ENCODE assay signal across 8 mouse cellular contexts in the genomic region with DNA sequence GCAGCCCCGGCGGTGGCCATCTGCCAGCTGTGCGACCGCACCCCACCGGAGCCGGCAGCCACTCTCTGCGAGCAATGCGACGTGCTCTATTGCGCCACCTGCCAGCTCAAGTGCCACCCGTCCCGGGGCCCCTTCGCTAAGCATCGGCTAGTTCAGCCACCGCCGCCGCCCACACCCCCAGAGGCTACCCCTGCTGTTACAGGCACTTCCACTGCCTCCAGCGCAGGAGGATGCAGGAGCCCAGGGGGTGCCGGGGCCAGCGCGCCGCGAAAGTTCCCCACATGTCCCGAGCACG. TPM values are rescaled to one million over a fixed set of nuclear protein-coding genes. Genes with fewer than 3 reads are reported as not detected.
DNase-seq lines count a peak whose midpoint lies in the region; ATAC-seq and TF ChIP-seq lines count a peak whose summit lies in the region.

No protein-coding gene starts in this region.

- intact Hi-C loops in heart, adult 2 months (cut with DNase I): no loop called here
- intact Hi-C loops in heart, postnatal 25 days (cut with DNase I): no loop called here

- no peak for TF ChIP-seq EP300 in heart, adult 2 months (IDR thresholded peaks at IDR 0.05; ENCODE audit: insufficient read depth, low read depth, low read length)

- no peaks in the 10 kb centered on the region for H3K4me1 ChIP-seq in heart, adult 2 months (ENCODE audit: control insufficient read depth, insufficient read depth, low read length)
- peaks cover 23% of the 10 kb centered on the region for H3K4me1 ChIP-seq in kidney, embryonic 16.5 days (ENCODE audit: insufficient read depth, low read length)
- H3K4me1 ChIP-seq in liver, embryonic 12.5 days: peaks cover 23% of the 10 kb centered on the region
- H3K4me1 ChIP-seq in neural tube, embryonic 13.5 days (replicated peaks): peaks cover 78% of the 10 kb centered on the region

- 0% methylated on average over 25 of the region's 25 CpGs for WGBS in heart, adult 2 months
- 1% methylated on average over 25 of the region's 25 CpGs for WGBS in kidney, embryonic 16.5 days
- 2% methylated on average over 25 of the region's 25 CpGs for WGBS in liver, embryonic 12.5 days (ENCODE audit: insufficient replicate concordance)
- under 1% methylated on average over 25 of the region's 25 CpGs for WGBS in neural tube, embryonic 13.5 days

- H3K79me2 ChIP-seq in heart, adult 2 months (replicated peaks; ENCODE audit: control insufficient read depth, insufficient read depth, low read length): no peaks in the 10 kb centered on the region

- TF ChIP-seq POLR2A in heart, adult 2 months (IDR thresholded peaks at IDR 0.05; ENCODE audit: insufficient read depth, low read depth, low read length): no peak

- peak overlapping the region; percentile 99 for H3K4me2 ChIP-seq in kidney, embryonic 16.5 days (replicated peaks; ENCODE audit: low read depth, low read length)
- H3K4me2 ChIP-seq in liver, embryonic 12.5 days: peak overlapping the region; percentile 85
- peak overlapping the region; percentile 89 for H3K4me2 ChIP-seq in neural tube, embryonic 13.5 days

- DNase-seq in heart, adult 2 months: peak; percentile 31 to 42
- DNase-seq in heart, postnatal 25 days (ENCODE audit: low spot score): no peak
- DNase-seq in cerebellum, postnatal 14 days: peak; percentile 90 to 92
- peak; percentile 79 to 82 for DNase-seq in frontal cortex, postnatal 36 days (ENCODE audit: low spot score in 2 of 2)
- peak; percentile 11 for DNase-seq in testis, postnatal 14 days (ENCODE audit: low spot score)

- H3K27me3 ChIP-seq in heart, adult 2 months (ENCODE audit: control insufficient read depth, insufficient read depth, low read length): peaks cover 24% of the 10 kb centered on the region
- H3K27me3 ChIP-seq in kidney, embryonic 16.5 days (ENCODE audit: insufficient read depth, low read length): peaks cover 62% of the 10 kb centered on the region
- H3K27me3 ChIP-seq in liver, embryonic 12.5 days (replicated peaks): peaks cover 96% of the 10 kb centered on the region
- peaks cover 29% of the 10 kb centered on the region for H3K27me3 ChIP-seq in neural tube, embryonic 13.5 days

- no peaks in the 10 kb centered on the region for H3K36me3 ChIP-seq in heart, adult 2 months (ENCODE audit: control insufficient read depth, insufficient read depth, low read length)
- H3K36me3 ChIP-seq in kidney, embryonic 16.5 days (ENCODE audit: insufficient read depth, low read length): no peaks in the 10 kb centered on the region
- H3K36me3 ChIP-seq in liver, embryonic 12.5 days: no peaks in the 10 kb centered on the region
- 0 out of 2 replicates have a peak, but pooled peaks cover 7% of the 10 kb centered on the region for H3K36me3 ChIP-seq in neural tube, embryonic 13.5 days

- H3K27ac ChIP-seq in heart, adult 2 months: no peak overlapping the region
- no peak overlapping the region for H3K27ac ChIP-seq in kidney, embryonic 16.5 days (ENCODE audit: low read length)
- H3K27ac ChIP-seq in liver, embryonic 12.5 days: no peak overlapping the region
- H3K27ac ChIP-seq in neural tube, embryonic 13.5 days (replicated peaks): peak overlapping the region; percentile 98

- TF ChIP-seq CTCF in heart, adult 2 months (IDR thresholded peaks at IDR 0.05): peak; percentile 48

- no peaks in the 10 kb centered on the region for H3K9me3 ChIP-seq in kidney, embryonic 16.5 days (ENCODE audit: low read length)
- H3K9me3 ChIP-seq in liver, embryonic 12.5 days (replicated peaks): no peaks in the 10 kb centered on the region
- H3K9me3 ChIP-seq in neural tube, embryonic 13.5 days: no peaks in the 10 kb centered on the region

- no peak; the same call in 1 of the 2 replicates for ATAC-seq in kidney, embryonic 16.5 days (ENCODE audit: low FRiP score, low TSS enrichment)
- no peak for ATAC-seq in liver, embryonic 12.5 days
- ATAC-seq in neural tube, embryonic 13.5 days (ENCODE audit: low read depth): peak; percentile 20

- H3K9ac ChIP-seq in heart, adult 2 months (ENCODE audit: low read depth, low read length): no peak overlapping the region
- H3K9ac ChIP-seq in kidney, embryonic 16.5 days (replicated peaks; ENCODE audit: low read length): no peak overlapping the region
- no peak overlapping the region for H3K9ac ChIP-seq in liver, embryonic 12.5 days
- peak overlapping the region; percentile 93 for H3K9ac ChIP-seq in neural tube, embryonic 13.5 days

- H3K4me3 ChIP-seq in heart, adult 2 months: no peak overlapping the region
- peak overlapping the region; percentile 56 for H3K4me3 ChIP-seq in kidney, embryonic 16.5 days (ENCODE audit: low read length)
- peak overlapping the region; percentile 56 for H3K4me3 ChIP-seq in liver, embryonic 12.5 days
- H3K4me3 ChIP-seq in neural tube, embryonic 13.5 days: peak overlapping the region; percentile 84

RNA-seq across cellular contexts. Expression of gene Trim67, which starts 1.5 kb away (rescaled TPM):
- total RNA-seq in heart, adult 2 months (2021): under 1 TPM; 0.43 to 0.47 TPM
- 1.3 and 2.0 TPM in 2 replicates for polyA plus RNA-seq in heart, adult 2 months (2012; rRNA removed)
- total RNA-seq in heart, postnatal 25 days (2021): under 1 TPM; 0.53 to 0.73 TPM
- 0.05 and 0.09 TPM in 2 replicates for polyA plus RNA-seq in kidney, embryonic 16.5 days (2015; fragmentation: Nextera tagmentation; extraction: Ambion mirVana)
- polyA plus RNA-seq in liver, embryonic 12.5 days (2016; fragmentation: Nextera tagmentation; extraction: Ambion mirVana): 0.01 and 0.05 TPM in 2 replicates
- polyA plus RNA-seq in neural tube, embryonic 13.5 days (2015; fragmentation: Nextera tagmentation; extraction: Ambion mirVana): 21.1 TPM in 2 replicates

RNA-seq across cellular contexts. Expression of gene Fam89a, which starts 42.8 kb away (rescaled TPM):
- 1 to 10 TPM; 1.6 to 2.1 TPM for total RNA-seq in heart, adult 2 months (2021)
- polyA plus RNA-seq in heart, adult 2 months (2012; rRNA removed): 1.8 and 3.2 TPM in 2 replicates
- total RNA-seq in heart, postnatal 25 days (2021): 1 to 10 TPM in 1 of 2 experiments, under 1 TPM in 1; 0.78 to 1.2 TPM
- 3.4 and 4.0 TPM in 2 replicates for polyA plus RNA-seq in kidney, embryonic 16.5 days (2015; fragmentation: Nextera tagmentation; extraction: Ambion mirVana)
- polyA plus RNA-seq in liver, embryonic 12.5 days (2016; fragmentation: Nextera tagmentation; extraction: Ambion mirVana): 2.9 and 3.2 TPM in 2 replicates
- polyA plus RNA-seq in neural tube, embryonic 13.5 days (2015; fragmentation: Nextera tagmentation; extraction: Ambion mirVana): 12.1 and 15.9 TPM in 2 replicates
